ENCODE assay signal across 11 mouse cellular contexts in genomic region chr13:48658588-48659253, GRCm38 (mm10). TPM values are rescaled to one million over a fixed set of nuclear protein-coding genes. Genes with fewer than 3 reads are reported as not detected.
A peak's percentile ranks its signal among the peaks of the same experiment; 100 is the strongest.
DNase-seq lines count a peak whose midpoint lies in the region; ATAC-seq and TF ChIP-seq lines count a peak whose summit lies in the region.
"Had no signal": no experiment of that assay in that cellular context is flagged by ENCODE, and none has a peak within 500 bp of the region (broad histone marks: within the 10 kb centered on the region; RNA-seq: fewer than 3 reads in every experiment).

No protein-coding gene starts in this region.

- DNase-seq in adrenal gland, adult 2 months = peak; percentile 31
- no peak for DNase-seq in adrenal gland, adult 8-10 months
- DNase-seq in lung, postnatal 0 days (ENCODE audit: low spot score) = no peak
- no peak for DNase-seq in lung, adult 18-20 months
- DNase-seq in layer of hippocampus, postnatal 14 days (ENCODE audit: low spot score in 2 of 2) = no peak
- DNase-seq: thymus, adult 2 months had no signal

- TF ChIP-seq EP300 in lung, postnatal 0 days (IDR thresholded peaks at IDR 0.05) = no peak

- WGBS in lung, postnatal 0 days = 2% methylated on average over 33 of the region's 33 CpGs
- WGBS in kidney, embryonic 14.5 days = under 1% methylated on average over 33 of the region's 33 CpGs
- 2% methylated on average over 33 of the region's 33 CpGs for WGBS in stomach, embryonic 14.5 days

- peaks cover 77% of the 10 kb centered on the region for H3K27me3 ChIP-seq in lung, postnatal 0 days (replicated peaks; ENCODE audit: insufficient read depth, low read length)
- H3K27me3 ChIP-seq in kidney, embryonic 14.5 days (ENCODE audit: control insufficient read depth, insufficient read depth, low read length) = peaks cover 88% of the 10 kb centered on the region
- peaks cover 9% of the 10 kb centered on the region; the same call in 1 of the 2 replicates for H3K27me3 ChIP-seq in stomach, embryonic 14.5 days (ENCODE audit: control insufficient read depth, insufficient read depth, low read length)

- no peak overlapping the region for H3K9ac ChIP-seq in lung, postnatal 0 days (replicated peaks; ENCODE audit: low read depth)
- H3K9ac ChIP-seq in kidney, embryonic 14.5 days (ENCODE audit: low read depth, low read length) = no peak overlapping the region
- H3K9ac ChIP-seq in stomach, embryonic 14.5 days (replicated peaks; ENCODE audit: low read depth, low read length) = peak overlapping the region; percentile 57
- H3K9ac ChIP-seq: neural tube, embryonic 13.5 days had no signal

- no peaks in the 10 kb centered on the region for H3K36me3 ChIP-seq in lung, postnatal 0 days (ENCODE audit: insufficient read depth, low read length)
- H3K36me3 ChIP-seq in kidney, embryonic 14.5 days (ENCODE audit: control insufficient read depth, insufficient read depth, low read length) = no peaks in the 10 kb centered on the region
- no peaks in the 10 kb centered on the region for H3K36me3 ChIP-seq in stomach, embryonic 14.5 days (ENCODE audit: control insufficient read depth, insufficient read depth, low read length)
- H3K36me3 ChIP-seq: neural tube, embryonic 13.5 days had no signal

- H3K4me1 ChIP-seq in lung, postnatal 0 days (ENCODE audit: insufficient read depth, low read depth, low read length) = peaks cover 8% of the 10 kb centered on the region; the same call in 1 of the 2 replicates
- peaks cover 13% of the 10 kb centered on the region; the same call in 1 of the 2 replicates for H3K4me1 ChIP-seq in kidney, embryonic 14.5 days (ENCODE audit: control insufficient read depth, insufficient read depth, low read length)
- H3K4me1 ChIP-seq in stomach, embryonic 14.5 days (ENCODE audit: control insufficient read depth, insufficient read depth, low read length) = peaks cover 25% of the 10 kb centered on the region

- H3K4me3 ChIP-seq in lung, postnatal 0 days (ENCODE audit: low read depth, low read length) = peak overlapping the region; percentile 27
- peak overlapping the region; percentile 11 for H3K4me3 ChIP-seq in kidney, embryonic 14.5 days (ENCODE audit: low read length)
- H3K4me3 ChIP-seq in stomach, embryonic 14.5 days (ENCODE audit: low read depth, low read length) = peak overlapping the region; percentile 72
- H3K4me3 ChIP-seq: neural tube, embryonic 13.5 days had no signal

- no peaks in the 10 kb centered on the region for H3K9me3 ChIP-seq in lung, postnatal 0 days (ENCODE audit: low read length)
- no peaks in the 10 kb centered on the region for H3K9me3 ChIP-seq in kidney, embryonic 14.5 days (ENCODE audit: control insufficient read depth, low read length)
- no peaks in the 10 kb centered on the region for H3K9me3 ChIP-seq in stomach, embryonic 14.5 days (ENCODE audit: control insufficient read depth, low read depth, low read length)
- H3K9me3 ChIP-seq: neural tube, embryonic 13.5 days had no signal

- no peak for ATAC-seq in lung, postnatal 0 days
- no peak for ATAC-seq in kidney, embryonic 14.5 days (ENCODE audit: low FRiP score, low TSS enrichment)
- no peak for ATAC-seq in stomach, embryonic 14.5 days (ENCODE audit: insufficient number of reproducible peaks, insufficient read depth, low FRiP score, low read depth)
- no peak for ATAC-seq in inflammation-experienced regulatory T-cells, adult 6 months

- H3K27ac ChIP-seq in lung, postnatal 0 days (ENCODE audit: low read length) = no peak overlapping the region
- no peak overlapping the region for H3K27ac ChIP-seq in kidney, embryonic 14.5 days (ENCODE audit: low read depth, low read length)
- peak overlapping the region; percentile 97 for H3K27ac ChIP-seq in stomach, embryonic 14.5 days (ENCODE audit: low read length)
- H3K27ac ChIP-seq: neural tube, embryonic 13.5 days had no signal

- H3K4me2 ChIP-seq in lung, postnatal 0 days (replicated peaks; ENCODE audit: low read depth, low read length) = peak overlapping the region; percentile 45
- H3K4me2 ChIP-seq in kidney, embryonic 14.5 days (replicated peaks; ENCODE audit: low read depth, low read length) = no peak overlapping the region
- peak overlapping the region; percentile 76 for H3K4me2 ChIP-seq in stomach, embryonic 14.5 days (replicated peaks; ENCODE audit: low read depth, low read length)

- TF ChIP-seq CTCF in lung, postnatal 0 days (IDR thresholded peaks at IDR 0.05) = no peak

RNA-seq across cellular contexts. Expression of gene Barx1, which starts 4.1 kb away (rescaled TPM):
- total RNA-seq in adrenal gland, adult 2 months (2021) = not detected
- polyA plus RNA-seq in adrenal gland, adult 2 months (2012; rRNA removed) = not detected in 2 replicates
- not detected for total RNA-seq in adrenal gland, adult 8-10 months (2022)
- not detected in 2 replicates for polyA plus RNA-seq in lung, postnatal 0 days (2015; fragmentation: Nextera tagmentation; extraction: Ambion mirVana)
- 0.46 TPM in 1 of 2 replicates, not detected in the other for polyA plus RNA-seq in kidney, embryonic 14.5 days (2014; fragmentation: Nextera tagmentation; extraction: Ambion mirVana)
- 128 and 141 TPM in 2 replicates for polyA plus RNA-seq in stomach, embryonic 14.5 days (2014; fragmentation: Nextera tagmentation; extraction: Ambion mirVana)
- total RNA-seq in layer of hippocampus, postnatal 14 days (2021) = not detected
- not detected for polyA plus RNA-seq in inflammation-experienced regulatory T-cells, adult 6 months (2017; shearing (Covaris generic))
- total RNA-seq: layer of hippocampus, adult 8-10 months had no signal

RNA-seq across cellular contexts. Expression of gene Ptpdc1, which starts 33.3 kb away (rescaled TPM):
- 1 to 10 TPM; 4.6 to 9.8 TPM for total RNA-seq in adrenal gland, adult 2 months (2021)
- 1.3 and 1.4 TPM in 2 replicates for polyA plus RNA-seq in adrenal gland, adult 2 months (2012; rRNA removed)
- 10 to 100 TPM in 2 of 4 experiments, 1 to 10 TPM in 2; 5.7 to 13.9 (median 10.4) TPM for total RNA-seq in adrenal gland, adult 8-10 months (2022)
- 6.2 and 6.3 TPM in 2 replicates for polyA plus RNA-seq in lung, postnatal 0 days (2015; fragmentation: Nextera tagmentation; extraction: Ambion mirVana)
- 6.5 and 15.0 TPM in 2 replicates for polyA plus RNA-seq in kidney, embryonic 14.5 days (2014; fragmentation: Nextera tagmentation; extraction: Ambion mirVana)
- polyA plus RNA-seq in stomach, embryonic 14.5 days (2014; fragmentation: Nextera tagmentation; extraction: Ambion mirVana) = 14.1 and 15.1 TPM in 2 replicates
- total RNA-seq in layer of hippocampus, postnatal 14 days (2021) = 10 to 100 TPM; 38.2 to 43.0 TPM
- 1 to 10 TPM in 2 of 3 experiments, under 1 TPM in 1; 0.11 to 1.4 (median 1.2) TPM for polyA plus RNA-seq in inflammation-experienced regulatory T-cells, adult 6 months (2017; shearing (Covaris generic))

Comparison
In these comparisons a context has a peak if more than half of its experiments do, and no peak if none do; other contexts are left out.
1. H3K4me3 ChIP-seq: peak in every context shown above with its lines; median percentile 72 in stomach, embryonic 14.5 days; 27 in lung, postnatal 0 days; 11 in kidney, embryonic 14.5 days.
2. RNA of gene Barx1, which starts 4.1 kb away (polyA plus RNA-seq): 128 to 141 TPM in stomach, embryonic 14.5 days; 0.46 TPM in kidney, embryonic 14.5 days, not detected in lung, postnatal 0 days, not detected in adrenal gland, adult 2 months and not detected in inflammation-experienced regulatory T-cells, adult 6 months; every median in the first group is over 10 times any median in the second.